Mouse (Mus musculus): ENCODE data around the gene Zcchc3. TPM values are rescaled to one million over a fixed set of nuclear protein-coding genes. Genes with fewer than 3 reads are reported as not detected.
A peak's percentile ranks its signal among the peaks of the same experiment; 100 is the strongest.
"Not testable (repeated sequence)": the region's sequence is repeated elsewhere in the genome, so short reads cannot be mapped to it uniquely, and the experiment has no call there.

Gene Zcchc3
- polyA plus RNA-seq, 1 experiment from 2014 or later = 58.3 TPM

- not testable (repeated sequence) for H3K9me3 ChIP-seq; DNase-seq (ENCODE audit: low spot score); H3K4me3 ChIP-seq; H3K4me1 ChIP-seq; H3K27ac ChIP-seq (replicated peaks); H3K36me3 ChIP-seq (replicated peaks)
- peaks cover 10% of the 10 kb centered on the region; the same call in 1 of the 2 replicates for H3K27me3 ChIP-seq (replicated peaks; ENCODE audit: low read depth, poor library complexity, severe bottlenecking)
- 90% methylated on average over 2 of the region's 2 CpGs for WGBS
These were observed 13.7 kb upstream of the Zcchc3 start for GRCm38 (mm10) chr2:152428481-152428880.

- Histone ChIP-seq H3K4me3 (peak overlapping the region; percentile 34), H3K4me1 (peaks cover 8% of the 10 kb centered on the region), H3K27ac (replicated peaks) (no peak overlapping the region), H3K27me3 (replicated peaks; ENCODE audit: low read depth, poor library complexity, severe bottlenecking) (peaks cover 10% of the 10 kb centered on the region; the same call in 1 of the 2 replicates), H3K9me3 (no peaks in the 10 kb centered on the region), H3K36me3 (replicated peaks) (no peaks in the 10 kb centered on the region)
- peak; percentile 31 for DNase-seq (ENCODE audit: low spot score)
- 5% methylated on average over 12 of the region's 12 CpGs for WGBS
These were observed 12.7 kb upstream of the Zcchc3 start for GRCm38 (mm10) chr2:152427493-152427892.

DNA sequence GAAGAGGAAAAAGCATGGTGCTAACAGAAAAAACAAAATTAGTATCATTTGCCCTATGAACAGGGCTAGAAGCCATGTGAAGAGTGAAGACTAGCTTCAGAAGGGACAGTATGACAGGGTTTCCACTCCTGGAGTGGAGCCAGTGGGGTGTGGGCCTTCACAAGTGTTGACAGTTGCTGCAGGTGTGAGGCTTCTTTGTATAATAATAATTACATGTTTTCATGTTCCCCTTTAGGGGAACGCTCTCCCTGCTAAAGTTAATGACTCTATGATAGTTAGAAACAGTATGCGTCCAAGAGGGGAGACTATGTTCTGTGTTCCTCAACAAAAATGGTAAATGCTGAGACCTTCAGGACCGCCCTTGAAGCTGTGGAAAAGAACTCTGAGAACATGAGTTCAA, 959 bp upstream of the Zcchc3 start:
- DNase-seq (ENCODE audit: low spot score) = no peak
- Histone ChIP-seq H3K4me3 (peak overlapping the region; percentile 70), H3K27me3 (replicated peaks; ENCODE audit: low read depth, poor library complexity, severe bottlenecking) (no peaks in the 10 kb centered on the region), H3K27ac (replicated peaks) (peak overlapping the region; percentile 100), H3K9me3 (peaks cover 5% of the 10 kb centered on the region; the same call in 1 of the 2 replicates), H3K36me3 (replicated peaks) (peaks cover 10% of the 10 kb centered on the region; the same call in 1 of the 2 replicates), H3K4me1 (peaks cover 33% of the 10 kb centered on the region)
- WGBS = 94% methylated on average over 3 of the region's 3 CpGs

DNA sequence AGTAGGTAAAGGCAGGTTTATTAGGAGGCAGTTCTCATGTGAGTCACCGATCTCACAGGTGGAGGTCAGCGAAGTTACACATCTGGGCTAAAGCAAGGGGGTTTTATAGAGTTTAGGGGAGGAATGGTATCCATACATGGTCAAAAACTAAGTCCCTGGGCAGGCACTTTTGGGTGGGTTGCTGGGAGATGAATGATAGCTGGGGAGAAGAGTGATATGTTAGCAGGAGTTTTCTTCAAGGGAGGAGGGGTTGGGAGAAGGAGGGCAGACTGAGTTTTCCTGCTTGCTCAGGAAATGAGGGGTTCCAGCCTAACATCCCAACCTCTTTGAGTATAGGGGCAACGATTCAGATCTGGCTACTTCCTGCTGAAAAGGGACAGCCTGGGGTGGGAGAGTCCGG, 460 bp upstream of the Zcchc3 start, which contains the start of gene 6820408C15Rik:
Gene 6820408C15Rik, plus strand, starts transcription at position 301 of the 400 bp plus-strand sequence.
- Histone ChIP-seq H3K27me3 (replicated peaks; ENCODE audit: low read depth, poor library complexity, severe bottlenecking) (no peaks in the 10 kb centered on the region), H3K4me3 (peak within 1 kb of the TSS; percentile 70), H3K9me3 (peaks cover 5% of the 10 kb centered on the region; the same call in 1 of the 2 replicates), H3K36me3 (replicated peaks) (peaks cover 10% of the 10 kb centered on the region; the same call in 1 of the 2 replicates), H3K4me1 (peaks cover 38% of the 10 kb centered on the region), H3K27ac (replicated peaks) (peak within 1 kb of the TSS; percentile 100)
- no peak for DNase-seq (ENCODE audit: low spot score)
- WGBS = 26% methylated on average over 4 of the region's 4 CpGs

GRCm38 (mm10) chr2:152413765-152414584, 852 bp downstream of the Zcchc3 start:
- Histone ChIP-seq H3K9me3 (peaks cover 5% of the 10 kb centered on the region; the same call in 1 of the 2 replicates), H3K27ac (replicated peaks) (peak overlapping the region; percentile 100), H3K36me3 (replicated peaks) (peaks cover 10% of the 10 kb centered on the region; the same call in 1 of the 2 replicates), H3K4me1 (peaks cover 51% of the 10 kb centered on the region), H3K27me3 (replicated peaks; ENCODE audit: low read depth, poor library complexity, severe bottlenecking) (no peaks in the 10 kb centered on the region), H3K4me3 (peak overlapping the region; percentile 70)
- under 1% methylated on average over 86 of the region's 86 CpGs for WGBS
- DNase-seq (ENCODE audit: low spot score) = peak; percentile 62

- H3K27me3 ChIP-seq (replicated peaks; ENCODE audit: low read depth, poor library complexity, severe bottlenecking) = no peaks in the 10 kb centered on the region
- peak overlapping the region; percentile 70 for H3K4me3 ChIP-seq
- 1% methylated on average over 21 of the region's 21 CpGs for WGBS
- H3K36me3 ChIP-seq (replicated peaks) = peaks cover 10% of the 10 kb centered on the region; the same call in 1 of the 2 replicates
- DNase-seq (ENCODE audit: low spot score) = no peak
- peak overlapping the region; percentile 100 for H3K27ac ChIP-seq (replicated peaks)
- peaks cover 5% of the 10 kb centered on the region; the same call in 1 of the 2 replicates for H3K9me3 ChIP-seq
- peaks cover 53% of the 10 kb centered on the region for H3K4me1 ChIP-seq
These were observed 1.6 kb downstream of the Zcchc3 start for GRCm38 (mm10) chr2:152413158-152413764.

- Histone ChIP-seq H3K36me3 (replicated peaks) (peaks cover 10% of the 10 kb centered on the region; the same call in 1 of the 2 replicates), H3K4me1 (peaks cover 53% of the 10 kb centered on the region), H3K9me3 (peaks cover 5% of the 10 kb centered on the region; the same call in 1 of the 2 replicates), H3K27me3 (replicated peaks; ENCODE audit: low read depth, poor library complexity, severe bottlenecking) (no peaks in the 10 kb centered on the region), H3K27ac (replicated peaks) (peak overlapping the region; percentile 100), H3K4me3 (peak overlapping the region; percentile 70)
- DNase-seq (ENCODE audit: low spot score) = peak; percentile 47
- 3% methylated on average over 15 of the region's 15 CpGs for WGBS
These were observed 2.2 kb downstream of the Zcchc3 start for GRCm38 (mm10) chr2:152412526-152413157.

DNA sequence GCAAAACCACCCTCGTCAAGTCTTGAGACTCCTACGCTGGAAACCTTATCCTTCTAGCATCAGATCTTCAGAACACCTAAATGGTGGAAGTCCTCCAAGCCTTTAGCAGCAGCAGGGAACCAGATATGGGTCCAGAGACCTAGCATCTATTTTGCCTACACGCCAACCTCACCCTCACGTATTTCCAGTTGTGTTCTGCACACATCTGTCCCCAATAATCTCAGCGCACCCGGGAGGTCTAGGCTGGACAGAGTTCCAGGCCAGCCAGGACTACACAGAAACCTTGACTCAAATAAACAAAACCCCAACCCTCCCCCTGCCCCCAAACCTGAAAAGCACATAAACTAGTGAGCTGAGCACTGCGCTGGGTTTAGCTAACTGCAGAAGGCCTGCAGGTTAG, 3.4 kb downstream of the Zcchc3 start:
- peaks cover 10% of the 10 kb centered on the region; the same call in 1 of the 2 replicates for H3K36me3 ChIP-seq (replicated peaks)
- peaks cover 5% of the 10 kb centered on the region; the same call in 1 of the 2 replicates for H3K9me3 ChIP-seq
- H3K4me3 ChIP-seq = peak overlapping the region; percentile 70
- peaks cover 60% of the 10 kb centered on the region for H3K4me1 ChIP-seq
- peak; percentile 71 for DNase-seq (ENCODE audit: low spot score)
- under 1% methylated on average over 7 of the region's 7 CpGs for WGBS
- H3K27ac ChIP-seq (replicated peaks) = peak overlapping the region; percentile 100
- no peaks in the 10 kb centered on the region for H3K27me3 ChIP-seq (replicated peaks; ENCODE audit: low read depth, poor library complexity, severe bottlenecking)

DNA sequence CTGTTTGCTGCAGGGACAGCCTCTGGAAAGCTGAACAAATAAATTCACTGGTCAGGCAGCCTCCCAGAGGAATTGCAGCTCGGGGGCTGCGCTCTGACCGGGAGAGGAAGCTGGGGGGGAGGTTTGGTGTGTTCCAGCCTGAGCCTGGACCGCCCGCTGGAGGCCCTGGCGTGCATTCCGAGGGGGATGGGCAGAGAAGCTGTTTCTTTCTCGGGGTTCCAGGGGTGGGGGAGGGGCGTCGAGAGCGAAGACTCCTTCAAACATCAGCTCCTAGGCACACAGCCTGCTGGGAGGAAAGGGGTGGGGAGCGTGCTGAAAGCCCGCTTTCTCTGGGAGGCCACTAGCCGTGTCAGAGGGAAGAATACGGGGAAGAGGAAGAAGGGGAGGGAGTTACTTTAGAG, 3.9 kb downstream of the Zcchc3 start:
- Histone ChIP-seq H3K9me3 (peaks cover under 1% of the 10 kb centered on the region; the same call in 1 of the 2 replicates), H3K4me3 (peak overlapping the region; percentile 70), H3K27me3 (replicated peaks; ENCODE audit: low read depth, poor library complexity, severe bottlenecking) (no peaks in the 10 kb centered on the region), H3K27ac (replicated peaks) (peak overlapping the region; percentile 100), H3K36me3 (replicated peaks) (peaks cover 6% of the 10 kb centered on the region; the same call in 1 of the 2 replicates), H3K4me1 (peaks cover 65% of the 10 kb centered on the region)
- under 1% methylated on average over 15 of the region's 15 CpGs for WGBS
- DNase-seq (ENCODE audit: low spot score) = peak; percentile 98

DNA sequence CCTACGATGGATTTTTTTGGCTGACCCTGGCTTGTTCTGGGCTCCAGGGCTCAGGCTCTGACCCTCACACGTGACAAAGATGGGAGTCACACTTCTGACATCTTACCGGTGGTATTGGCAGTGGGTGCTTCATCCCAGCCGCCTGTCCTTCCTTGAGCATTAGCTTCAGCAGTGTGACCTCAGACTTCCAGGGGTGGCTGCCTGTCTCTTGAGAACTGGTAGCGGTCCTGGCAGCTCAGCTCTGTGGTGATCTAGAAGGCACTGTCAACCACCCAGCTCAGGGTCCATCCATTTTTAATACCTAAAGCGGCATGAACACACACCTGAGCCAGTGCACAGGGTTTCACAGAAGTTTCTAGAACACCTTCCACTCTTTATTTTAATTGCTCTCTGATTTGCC, 5.0 kb downstream of the Zcchc3 start:
- Histone ChIP-seq H3K9me3 (no peaks in the 10 kb centered on the region), H3K27me3 (replicated peaks; ENCODE audit: low read depth, poor library complexity, severe bottlenecking) (no peaks in the 10 kb centered on the region), H3K4me1 (peaks cover 65% of the 10 kb centered on the region), H3K36me3 (replicated peaks) (peaks cover 5% of the 10 kb centered on the region; the same call in 1 of the 2 replicates), H3K27ac (replicated peaks) (peak overlapping the region; percentile 100), H3K4me3 (peak overlapping the region; percentile 70; the same call in 1 of the 2 replicates)
- WGBS = 78% methylated on average over 6 of the region's 6 CpGs
- no peak for DNase-seq (ENCODE audit: low spot score)

DNA sequence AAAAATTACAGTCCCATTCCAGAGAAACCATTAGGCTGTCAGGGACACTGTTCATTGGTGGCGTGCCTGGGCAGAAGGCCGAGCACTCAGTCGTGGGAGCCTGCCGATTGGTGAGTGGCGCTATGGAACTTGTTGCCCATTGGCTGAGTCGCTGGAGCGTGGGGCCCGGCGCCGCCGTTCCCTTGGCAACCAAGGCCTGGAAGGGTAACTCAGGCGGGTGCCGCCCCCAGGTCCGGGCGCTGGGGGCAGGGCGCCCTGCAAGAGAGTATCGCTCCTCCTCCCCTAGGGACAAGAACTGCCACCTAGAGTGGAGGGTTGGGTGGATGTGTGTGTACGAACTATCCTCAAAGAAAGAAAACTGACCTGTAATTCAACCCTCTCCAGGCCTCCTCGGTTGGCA, 8.7 kb downstream of the Zcchc3 start:
- peak; percentile 98 for DNase-seq (ENCODE audit: low spot score)
- Histone ChIP-seq H3K36me3 (replicated peaks) (no peaks in the 10 kb centered on the region), H3K4me3 (peak overlapping the region; percentile 53), H3K4me1 (peaks cover 45% of the 10 kb centered on the region), H3K27ac (replicated peaks) (peak overlapping the region; percentile 80), H3K9me3 (no peaks in the 10 kb centered on the region), H3K27me3 (replicated peaks; ENCODE audit: low read depth, poor library complexity, severe bottlenecking) (no peaks in the 10 kb centered on the region)
- WGBS = under 1% methylated on average over 19 of the region's 19 CpGs

DNA sequence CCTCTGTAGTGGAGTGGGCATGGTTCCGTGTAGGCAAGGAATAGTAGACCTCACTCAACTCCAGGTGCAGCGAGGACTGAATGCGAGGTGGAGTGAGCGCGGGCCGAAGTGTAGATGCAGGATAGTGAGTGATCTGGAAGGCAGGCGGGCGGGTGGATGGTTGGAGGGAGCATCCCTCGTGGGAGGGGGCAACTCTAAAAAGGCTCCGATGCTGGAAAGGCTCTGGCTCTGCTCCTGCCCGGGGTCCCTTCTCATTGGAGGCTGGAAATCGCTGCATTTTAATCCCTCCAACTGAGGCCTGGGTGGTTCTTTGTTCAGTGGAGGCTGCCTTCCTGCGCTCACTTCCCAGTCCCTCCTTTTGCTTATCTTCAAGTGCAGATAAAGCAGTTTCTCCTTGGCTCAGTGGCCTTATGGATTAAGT, 15.7 kb downstream of the Zcchc3 start:
- under 1% methylated on average over 13 of the region's 13 CpGs for WGBS
- H3K4me1 ChIP-seq = peaks cover 46% of the 10 kb centered on the region

More for the DNA sequence above, 15.7 kb downstream of the Zcchc3 start:
- Histone ChIP-seq H3K9me3 (no peaks in the 10 kb centered on the region), H3K4me3 (peak overlapping the region; percentile 94), H3K36me3 (replicated peaks) (peaks cover 14% of the 10 kb centered on the region), H3K27ac (replicated peaks) (peak overlapping the region; percentile 99), H3K27me3 (replicated peaks; ENCODE audit: low read depth, poor library complexity, severe bottlenecking) (no peaks in the 10 kb centered on the region)
- no peak for DNase-seq (ENCODE audit: low spot score)

Measured in embryonic facial prominence, embryonic 10.5 days (tissue).